In genomic region chr11:116107777-116108285, GRCm38 (mm10) we compare ENCODE assay signal across 10 mouse cellular contexts. TPM values are rescaled to one million over a fixed set of nuclear protein-coding genes. Genes with fewer than 3 reads are reported as not detected.
DNase-seq lines count a peak whose midpoint lies in the region; ATAC-seq lines count a peak whose summit lies in the region.
"Had no signal": no experiment of that assay in that cellular context is flagged by ENCODE, and none has a peak within 500 bp of the region (broad histone marks: within the 10 kb centered on the region; RNA-seq: fewer than 3 reads in every experiment).

No protein-coding gene starts in this region.

- H3K27me3 ChIP-seq in forebrain, embryonic 11.5 days (ENCODE audit: control insufficient read depth, insufficient read depth, low read length): peaks cover 58% of the 10 kb centered on the region
- peaks cover 78% of the 10 kb centered on the region for H3K27me3 ChIP-seq in forebrain, embryonic 12.5 days
- H3K27me3 ChIP-seq in intestine, embryonic 15.5 days (replicated peaks): peaks cover 41% of the 10 kb centered on the region
- peaks cover 45% of the 10 kb centered on the region for H3K27me3 ChIP-seq in liver, embryonic 16.5 days (ENCODE audit: control insufficient read depth, insufficient read depth, low read depth, low read length)

- peak; percentile 55 for DNase-seq in forebrain, embryonic 11.5 days (ENCODE audit: low spot score)
- DNase-seq in ZHBTc4 (ENCODE audit: low read depth, low spot score): peak; percentile 36
- no peak for DNase-seq in yolk sac, embryonic 10.5 days (ENCODE audit: low spot score)
- no peak for DNase-seq in left cerebral cortex, adult 11 months (ENCODE audit: low spot score)
- no peak for DNase-seq in layer of hippocampus, postnatal 25 days (ENCODE audit: extremely low spot score in 1 of 2, low spot score in 1 of 2)
- DNase-seq: adrenal gland, adult 8-10 months; thymus, postnatal 14 days had no signal

- H3K4me1 ChIP-seq in forebrain, embryonic 11.5 days (replicated peaks; ENCODE audit: control insufficient read depth, insufficient read depth, low read length): peaks cover 29% of the 10 kb centered on the region
- peaks cover 54% of the 10 kb centered on the region for H3K4me1 ChIP-seq in forebrain, embryonic 12.5 days
- H3K4me1 ChIP-seq in intestine, embryonic 15.5 days (replicated peaks): peaks cover 66% of the 10 kb centered on the region
- peaks cover 48% of the 10 kb centered on the region for H3K4me1 ChIP-seq in liver, embryonic 16.5 days (ENCODE audit: control insufficient read depth, low read depth, low read length)

- H3K36me3 ChIP-seq in forebrain, embryonic 11.5 days (ENCODE audit: control insufficient read depth, insufficient read depth, low read length): no peaks in the 10 kb centered on the region
- H3K36me3 ChIP-seq in forebrain, embryonic 12.5 days (replicated peaks): no peaks in the 10 kb centered on the region
- H3K36me3 ChIP-seq in intestine, embryonic 15.5 days: no peaks in the 10 kb centered on the region
- no peaks in the 10 kb centered on the region for H3K36me3 ChIP-seq in liver, embryonic 16.5 days (ENCODE audit: control insufficient read depth, insufficient read depth)

- H3K4me2 ChIP-seq in forebrain, embryonic 11.5 days (ENCODE audit: low read depth, low read length, severe bottlenecking): no peak overlapping the region
- H3K4me2 ChIP-seq in forebrain, embryonic 12.5 days: no peak overlapping the region
- H3K4me2 ChIP-seq in intestine, embryonic 15.5 days (replicated peaks): peak overlapping the region; percentile 88
- peak overlapping the region; percentile 30 for H3K4me2 ChIP-seq in liver, embryonic 16.5 days (ENCODE audit: low read depth, low read length)

- WGBS in forebrain, embryonic 11.5 days: 7% methylated on average over 19 of the region's 19 CpGs
- WGBS in forebrain, embryonic 12.5 days: 4% methylated on average over 19 of the region's 19 CpGs
- WGBS in intestine, embryonic 15.5 days: 37% methylated on average over 19 of the region's 19 CpGs
- WGBS in liver, embryonic 16.5 days (ENCODE audit: insufficient replicate concordance): 57% methylated on average over 19 of the region's 19 CpGs

- H3K4me3 ChIP-seq in forebrain, embryonic 11.5 days (ENCODE audit: low read depth, low read length): no peak overlapping the region
- no peak overlapping the region for H3K4me3 ChIP-seq in forebrain, embryonic 12.5 days (replicated peaks)
- peak overlapping the region; percentile 56 for H3K4me3 ChIP-seq in intestine, embryonic 15.5 days (replicated peaks)
- no peak overlapping the region; the same call in 1 of the 2 replicates for H3K4me3 ChIP-seq in liver, embryonic 16.5 days (ENCODE audit: low read depth, low read length)

- no peak overlapping the region for H3K27ac ChIP-seq in forebrain, embryonic 11.5 days (ENCODE audit: low read depth, low read length)
- H3K27ac ChIP-seq in forebrain, embryonic 12.5 days: no peak overlapping the region
- H3K27ac ChIP-seq in intestine, embryonic 15.5 days: no peak overlapping the region
- no peak overlapping the region for H3K27ac ChIP-seq in liver, embryonic 16.5 days (ENCODE audit: low read length)

- H3K9ac ChIP-seq in forebrain, embryonic 11.5 days (ENCODE audit: low read length): no peak overlapping the region
- H3K9ac ChIP-seq in forebrain, embryonic 12.5 days: no peak overlapping the region
- H3K9ac ChIP-seq in intestine, embryonic 15.5 days: peak overlapping the region; percentile 17
- H3K9ac ChIP-seq in liver, embryonic 16.5 days (ENCODE audit: low read depth, low read length): 0 out of 2 replicates have a peak overlapping the region, but pooled peaks have one; percentile 7

- H3K9me3 ChIP-seq in forebrain, embryonic 11.5 days (ENCODE audit: control insufficient read depth, low read length): no peaks in the 10 kb centered on the region
- H3K9me3 ChIP-seq in forebrain, embryonic 12.5 days: no peaks in the 10 kb centered on the region
- H3K9me3 ChIP-seq in intestine, embryonic 15.5 days: no peaks in the 10 kb centered on the region
- no peaks in the 10 kb centered on the region for H3K9me3 ChIP-seq in liver, embryonic 16.5 days (replicated peaks; ENCODE audit: control insufficient read depth, low read length)

- no peak for ATAC-seq in forebrain, embryonic 11.5 days (replicated peaks; ENCODE audit: low FRiP score)
- ATAC-seq in forebrain, embryonic 12.5 days (ENCODE audit: low FRiP score): no peak
- ATAC-seq in intestine, embryonic 15.5 days: no peak
- ATAC-seq in liver, embryonic 16.5 days (ENCODE audit: low read depth): no peak

RNA-seq across cellular contexts. Expression of gene Trim47, which starts 19.2 kb away (rescaled TPM):
- 3.4 and 3.8 TPM in 2 replicates for polyA plus RNA-seq in forebrain, embryonic 11.5 days (2014; fragmentation: Nextera tagmentation; extraction: Ambion mirVana)
- polyA plus RNA-seq in forebrain, embryonic 12.5 days (2016; fragmentation: Nextera tagmentation; extraction: Ambion mirVana): 2.7 and 3.2 TPM in 2 replicates
- polyA plus RNA-seq in intestine, embryonic 15.5 days (2015; fragmentation: Nextera tagmentation; extraction: Ambion mirVana): 18.0 and 20.9 TPM in 2 replicates
- polyA plus RNA-seq in liver, embryonic 16.5 days (2015; fragmentation: Nextera tagmentation; extraction: Ambion mirVana): 5.1 and 6.2 TPM in 2 replicates
- 1 to 10 TPM; 5.6 to 5.9 TPM for total RNA-seq in layer of hippocampus, postnatal 25 days (2021)

RNA-seq across cellular contexts. Expression of gene Wbp2, which starts 21.0 kb away (rescaled TPM):
- 100.0 and 111 TPM in 2 replicates for polyA plus RNA-seq in forebrain, embryonic 11.5 days (2014; fragmentation: Nextera tagmentation; extraction: Ambion mirVana)
- 92.3 and 101 TPM in 2 replicates for polyA plus RNA-seq in forebrain, embryonic 12.5 days (2016; fragmentation: Nextera tagmentation; extraction: Ambion mirVana)
- 93.5 and 98.1 TPM in 2 replicates for polyA plus RNA-seq in intestine, embryonic 15.5 days (2015; fragmentation: Nextera tagmentation; extraction: Ambion mirVana)
- 85.2 and 110 TPM in 2 replicates for polyA plus RNA-seq in liver, embryonic 16.5 days (2015; fragmentation: Nextera tagmentation; extraction: Ambion mirVana)
- total RNA-seq in layer of hippocampus, postnatal 25 days (2021): 100 to 1,000 TPM; 390 to 418 TPM

RNA-seq across cellular contexts. Expression of gene Trim65, which starts 23.1 kb away (rescaled TPM):
- 1.8 and 1.9 TPM in 2 replicates for polyA plus RNA-seq in forebrain, embryonic 11.5 days (2014; fragmentation: Nextera tagmentation; extraction: Ambion mirVana)
- polyA plus RNA-seq in forebrain, embryonic 12.5 days (2016; fragmentation: Nextera tagmentation; extraction: Ambion mirVana): 1.9 and 2.1 TPM in 2 replicates
- polyA plus RNA-seq in intestine, embryonic 15.5 days (2015; fragmentation: Nextera tagmentation; extraction: Ambion mirVana): 6.4 and 7.1 TPM in 2 replicates
- polyA plus RNA-seq in liver, embryonic 16.5 days (2015; fragmentation: Nextera tagmentation; extraction: Ambion mirVana): 1.2 and 1.5 TPM in 2 replicates
- 1 to 10 TPM; 6.2 to 7.1 TPM for total RNA-seq in layer of hippocampus, postnatal 25 days (2021)

RNA-seq across cellular contexts. Expression of gene Unc13d, which starts 30.1 kb away (rescaled TPM):
- 1.6 and 2.2 TPM in 2 replicates for polyA plus RNA-seq in forebrain, embryonic 11.5 days (2014; fragmentation: Nextera tagmentation; extraction: Ambion mirVana)
- 0.69 and 0.73 TPM in 2 replicates for polyA plus RNA-seq in forebrain, embryonic 12.5 days (2016; fragmentation: Nextera tagmentation; extraction: Ambion mirVana)
- polyA plus RNA-seq in intestine, embryonic 15.5 days (2015; fragmentation: Nextera tagmentation; extraction: Ambion mirVana): 4.2 and 5.2 TPM in 2 replicates
- polyA plus RNA-seq in liver, embryonic 16.5 days (2015; fragmentation: Nextera tagmentation; extraction: Ambion mirVana): 17.8 and 20.4 TPM in 2 replicates
- 1 to 10 TPM; 1.3 to 2.4 TPM for total RNA-seq in layer of hippocampus, postnatal 25 days (2021)

RNA-seq across cellular contexts. Expression of gene Mrpl38, which starts 30.8 kb away (rescaled TPM):
- polyA plus RNA-seq in forebrain, embryonic 11.5 days (2014; fragmentation: Nextera tagmentation; extraction: Ambion mirVana): 98.0 and 109 TPM in 2 replicates
- 89.6 and 90.5 TPM in 2 replicates for polyA plus RNA-seq in forebrain, embryonic 12.5 days (2016; fragmentation: Nextera tagmentation; extraction: Ambion mirVana)
- 107 and 109 TPM in 2 replicates for polyA plus RNA-seq in intestine, embryonic 15.5 days (2015; fragmentation: Nextera tagmentation; extraction: Ambion mirVana)
- polyA plus RNA-seq in liver, embryonic 16.5 days (2015; fragmentation: Nextera tagmentation; extraction: Ambion mirVana): 44.4 and 44.7 TPM in 2 replicates
- 10 to 100 TPM; 59.1 to 62.7 TPM for total RNA-seq in layer of hippocampus, postnatal 25 days (2021)

Comparison
In these comparisons a context has a peak if more than half of its experiments do, and no peak if none do; other contexts are left out.
1. DNase-seq: peak in forebrain, embryonic 11.5 days (single experiment) and ZHBTc4 (single experiment); none in yolk sac, embryonic 10.5 days (single experiment), left cerebral cortex, adult 11 months (single experiment) and layer of hippocampus, postnatal 25 days (0 of 2).
2. H3K4me2 ChIP-seq: peak in intestine, embryonic 15.5 days (single experiment) and liver, embryonic 16.5 days (single experiment); none in forebrain, embryonic 11.5 days (single experiment) and forebrain, embryonic 12.5 days (single experiment).
3. H3K9ac ChIP-seq: peak in intestine, embryonic 15.5 days (single experiment) and liver, embryonic 16.5 days (single experiment); none in forebrain, embryonic 11.5 days (single experiment) and forebrain, embryonic 12.5 days (single experiment).